Mouse (Mus musculus) large intestine, adult 2 months (tissue): ENCODE measurements around the gene Tekt3. TPM values are rescaled to one million over a fixed set of nuclear protein-coding genes. Genes with fewer than 3 reads are reported as not detected.

Experiments
- DNase-seq: peaks from one replicate; pipeline ENCODE4 v3.0.0-alpha.2; 2012; ENCODE audit warnings: low read depth, low spot score
- WGBS: fragments of 180-500 bp; shearing (Covaris S2); methylation state at CpG from one replicate; pipeline ENCODE4 v1.1.7; 2018; 5-methylcytosine and 5-hydroxymethylcytosine counted together
- polyA plus RNA-seq: library from polyadenylated mRNA; depleted of rRNA; stranded (reverse); fragments of >200 nt; gene quantifications from 2 replicates; pipeline ENCODE4 v1.2.3, GENCODE M21; 2012; rRNA removed

Tekt3 gene
- polyA plus RNA-seq, 1 experiment: not detected

GRCm38 (mm10) chr11:63136836-63137416, 75.5 kb downstream of the Tekt3 start:
- no peak for DNase-seq
- WGBS: 82% methylated on average over 4 of the region's 4 CpGs

- DNase-seq: no peak
- 52% methylated on average over 3 of the region's 3 CpGs for WGBS
These were observed 77.3 kb downstream of the Tekt3 start for GRCm38 (mm10) chr11:63138739-63139138.

GRCm38 (mm10) chr11:63142311-63142710, 80.9 kb downstream of the Tekt3 start:
- DNase-seq: no peak
- 78% methylated on average over 5 of the region's 5 CpGs for WGBS

GRCm38 (mm10) chr11:63142816-63143215, 81.4 kb downstream of the Tekt3 start:
- 74% methylated on average over 4 of the region's 4 CpGs for WGBS
- no peak for DNase-seq

GRCm38 (mm10) chr11:63143486-63143885, 82.0 kb downstream of the Tekt3 start:
- 54% methylated on average over 8 of the region's 8 CpGs for WGBS
- DNase-seq: no peak

Other genes with a start within 250 kb of the Tekt3 start
- gene Trim16, start 241.4 kb upstream of the Tekt3 start, polyA plus RNA-seq: 11.8 and 14.0 TPM in 2 replicates
- gene Fbxw10, start 214.6 kb upstream of the Tekt3 start, polyA plus RNA-seq: 0.25 and 0.26 TPM in 2 replicates
- gene Tvp23b, start 182.2 kb upstream of the Tekt3 start, polyA plus RNA-seq: 18.5 and 19.1 TPM in 2 replicates
- gene Cdrt4, start 110.5 kb upstream of the Tekt3 start, polyA plus RNA-seq: not detected in 2 replicates
- gene Pmp22, start 67.3 kb downstream of the Tekt3 start, polyA plus RNA-seq: 215 and 297 TPM in 2 replicates